Mouse (Mus musculus): ENCODE measurements around the gene Abhd4.

DNA sequence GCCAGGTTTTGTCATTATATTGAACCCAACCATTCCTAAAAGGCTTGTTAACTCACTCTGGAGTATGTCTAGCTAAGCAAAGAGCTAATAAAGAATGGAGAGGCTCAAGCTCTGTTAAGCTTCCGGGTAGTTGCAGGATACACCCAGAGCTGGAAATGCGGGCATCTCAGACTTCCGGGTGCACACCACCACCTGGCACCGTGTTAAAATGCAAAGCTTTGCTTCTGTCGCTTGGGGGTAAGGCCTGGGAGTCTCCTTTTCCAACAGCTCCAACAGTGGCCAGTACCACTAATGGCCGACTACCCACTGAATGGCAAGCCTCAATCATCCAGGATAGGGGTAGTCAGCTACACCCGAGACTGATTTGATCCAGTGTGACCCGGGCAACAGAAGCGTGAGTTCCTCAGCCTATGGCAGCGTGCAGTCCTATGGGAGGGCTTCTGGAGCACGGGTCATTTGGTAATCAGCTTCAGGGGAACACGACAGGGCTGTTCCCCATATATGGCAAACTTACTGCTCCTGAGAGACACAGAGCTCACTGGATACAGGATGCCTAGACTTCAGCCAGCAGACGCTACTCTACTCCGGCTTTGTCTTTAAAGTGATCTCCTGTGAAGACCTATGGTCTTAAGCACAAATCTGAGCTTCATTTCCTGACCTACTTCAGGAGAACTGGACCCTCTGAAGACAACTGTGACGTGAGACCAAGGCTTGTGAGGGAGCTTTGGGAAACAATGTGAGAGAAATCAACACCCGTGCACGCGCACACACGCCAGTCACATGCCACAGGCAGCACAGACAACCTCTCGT, 19.6 kb upstream of the Abhd4 start:
- no peak for TF ChIP-seq CTCF (IDR thresholded peaks at IDR 0.05)
- no peak for TF ChIP-seq EP300 (IDR thresholded peaks at IDR 0.05)
